Mouse (Mus musculus) heart, adult 2 months (tissue): ENCODE measurements at regions not wholly inside any gene's neighbourhood (a gene's known extent, or its start where the extent isn't known, plus 50 kb on each side); places are given as distances from the start of the nearest gene placed in this dataset.

Source experiments
- DNase-seq, 2 experiments: peaks; one replicate each; pipeline ENCODE4 v3.0.0; 2021
- H3K27ac ChIP-seq: fragments of 200-600 bp; 2 replicates; pipeline ENCODE4 v1.8.1; 2022
- H3K27me3 ChIP-seq: fragments of 200-500 bp; 2 replicates; pipeline ENCODE4 v1.6.1; 2012; ENCODE audit warnings: mild to moderate bottlenecking, low read length, inconsistent platforms, mixed read lengths; ENCODE audit not compliant: control insufficient read depth, insufficient read depth
- H3K36me3 ChIP-seq: fragments of 200-500 bp; 2 replicates; pipeline ENCODE4 v1.6.1; 2012; ENCODE audit warnings: low read length, inconsistent platforms; ENCODE audit not compliant: control insufficient read depth, insufficient read depth
- H3K4me1 ChIP-seq: fragments of 200-500 bp; 2 replicates; pipeline ENCODE4 v1.6.1; 2011; ENCODE audit warnings: low read length; ENCODE audit not compliant: control insufficient read depth, insufficient read depth
- H3K4me3 ChIP-seq: fragments of 200-600 bp; 2 replicates; pipeline ENCODE4 v1.8.1; 2022
- H3K79me2 ChIP-seq: fragments of 200-500 bp; replicated peaks from 2 replicates; pipeline ENCODE4 v1.6.1; 2012; ENCODE audit warnings: mild to moderate bottlenecking, inconsistent platforms, low read length, moderate library complexity, mixed read lengths; ENCODE audit not compliant: control insufficient read depth, insufficient read depth
- H3K9ac ChIP-seq: fragments of 200-500 bp; 2 replicates; pipeline ENCODE4 v1.6.1; 2012; ENCODE audit warnings: low read depth, mild to moderate bottlenecking, control low read depth, inconsistent platforms, low read length, mixed read lengths
- CTCF ChIP-seq: fragments of 200-600 bp; IDR thresholded peaks from 2 replicates; pipeline ENCODE4 v1.8.1; 2022; ENCODE audit warnings: antibody characterized with exemption, mild to moderate bottlenecking, moderate library complexity
- EP300 ChIP-seq: fragments of 200-500 bp; IDR thresholded peaks from 2 replicates; pipeline ENCODE4 v1.6.1; 2011; ENCODE audit warnings: low read depth, low read length, control low read depth; ENCODE audit not compliant: insufficient read depth
- POLR2A ChIP-seq: fragments of 200-500 bp; IDR thresholded peaks from 2 replicates; pipeline ENCODE4 v1.6.1; 2011; ENCODE audit warnings: mild to moderate bottlenecking, low read depth, low read length, control low read depth; ENCODE audit not compliant: insufficient read depth
- WGBS: fragments of 180-500 bp; shearing (Covaris S2); methylation state at CpG from one replicate; pipeline ENCODE4 v1.1.7; 2018; 5-methylcytosine and 5-hydroxymethylcytosine counted together
- intact Hi-C: fragments of 180-260 bp; cut with DNase I; formaldehyde crosslinking; loops from one replicate; pipeline ENCODE4 v1.15.1; 2025

GRCm38 (mm10) chr1:18849038-18849437 lies 253.8 kb upstream of the Tfap2d start:
- Histone ChIP-seq H3K4me3 (no peak overlapping the region), H3K36me3 (no peaks in the 10 kb centered on the region), H3K27ac (no peak overlapping the region), H3K4me1 (no peaks in the 10 kb centered on the region), H3K27me3 (no peaks in the 10 kb centered on the region), H3K79me2 (no peaks in the 10 kb centered on the region), H3K9ac (no peak overlapping the region)
- no peak for TF ChIP-seq POLR2A
- TF ChIP-seq EP300: no peak
- no peak for TF ChIP-seq CTCF
- no peak for DNase-seq
- intact Hi-C loops: no loop called here
- WGBS: 82% methylated on average over 2 of the region's 2 CpGs

- Histone ChIP-seq H3K79me2 (no peaks in the 10 kb centered on the region), H3K4me3 (no peak overlapping the region), H3K9ac (no peak overlapping the region), H3K27ac (no peak overlapping the region), H3K36me3 (no peaks in the 10 kb centered on the region), H3K4me1 (no peaks in the 10 kb centered on the region), H3K27me3 (no peaks in the 10 kb centered on the region)
- intact Hi-C loops: no loop called here
- no peak for DNase-seq
- no peak for TF ChIP-seq POLR2A
- WGBS: 77% methylated on average over 3 of the region's 3 CpGs
Observed at GRCm38 (mm10) chr1:18857457-18857856, 245.4 kb upstream of the Tfap2d start.

- no peak overlapping the region for H3K27ac ChIP-seq
- WGBS: 72% methylated on average over 1 of the region's 1 CpGs
Observed at GRCm38 (mm10) chr1:18903266-18903665, 199.6 kb upstream of the Tfap2d start.

GRCm38 (mm10) chr1:18903696-18904095 lies 199.1 kb upstream of the Tfap2d start:
- intact Hi-C loops: no loop called here

More at GRCm38 (mm10) chr1:18903266-18903665, 199.6 kb upstream of the Tfap2d start:
- Histone ChIP-seq H3K27me3 (no peaks in the 10 kb centered on the region), H3K36me3 (no peaks in the 10 kb centered on the region), H3K9ac (no peak overlapping the region), H3K4me3 (no peak overlapping the region), H3K79me2 (no peaks in the 10 kb centered on the region), H3K4me1 (no peaks in the 10 kb centered on the region)
- TF ChIP-seq CTCF: no peak
- TF ChIP-seq EP300: no peak
- no peak for TF ChIP-seq POLR2A
- DNase-seq: no peak
- intact Hi-C loops: no loop called here

GRCm38 (mm10) chr1:18911578-18911977 lies 191.2 kb upstream of the Tfap2d start:
- Histone ChIP-seq H3K36me3 (no peaks in the 10 kb centered on the region), H3K4me3 (no peak overlapping the region), H3K79me2 (no peaks in the 10 kb centered on the region), H3K9ac (no peak overlapping the region), H3K4me1 (no peaks in the 10 kb centered on the region), H3K27ac (no peak overlapping the region), H3K27me3 (no peaks in the 10 kb centered on the region)
- no peak for TF ChIP-seq CTCF
- TF ChIP-seq POLR2A: no peak
- no peak for TF ChIP-seq EP300
- 75% methylated on average over 4 of the region's 4 CpGs for WGBS
- DNase-seq: no peak
- intact Hi-C loops: no loop called here

More at GRCm38 (mm10) chr1:18903696-18904095, 199.1 kb upstream of the Tfap2d start:
- 48% methylated on average over 4 of the region's 4 CpGs for WGBS
- H3K27me3 ChIP-seq: no peaks in the 10 kb centered on the region
- H3K36me3 ChIP-seq: no peaks in the 10 kb centered on the region
- TF ChIP-seq POLR2A (no peak), CTCF (no peak), EP300 (no peak)
- no peak overlapping the region for H3K4me3 ChIP-seq
- no peak for DNase-seq
- no peaks in the 10 kb centered on the region for H3K79me2 ChIP-seq
- no peak overlapping the region for H3K27ac ChIP-seq
- H3K9ac ChIP-seq: no peak overlapping the region
- no peaks in the 10 kb centered on the region for H3K4me1 ChIP-seq

- Histone ChIP-seq H3K9ac (no peak overlapping the region), H3K27ac (no peak overlapping the region), H3K4me1 (no peaks in the 10 kb centered on the region), H3K27me3 (no peaks in the 10 kb centered on the region), H3K36me3 (no peaks in the 10 kb centered on the region), H3K79me2 (no peaks in the 10 kb centered on the region), H3K4me3 (no peak overlapping the region)
- WGBS: 88% methylated on average over 1 of the region's 1 CpGs
- intact Hi-C loops: no loop called here
- DNase-seq: no peak
- no peak for TF ChIP-seq CTCF
Observed at GRCm38 (mm10) chr1:18956276-18956675, 146.5 kb upstream of the Tfap2d start.

GRCm38 (mm10) chr1:18956975-18957374 lies 145.8 kb upstream of the Tfap2d start:
- no peak for DNase-seq
- intact Hi-C loops: no loop called here
- H3K79me2 ChIP-seq: no peaks in the 10 kb centered on the region
- H3K4me1 ChIP-seq: no peaks in the 10 kb centered on the region
- H3K4me3 ChIP-seq: no peak overlapping the region
- no peaks in the 10 kb centered on the region for H3K36me3 ChIP-seq
- H3K9ac ChIP-seq: no peak overlapping the region
- no peak overlapping the region for H3K27ac ChIP-seq
- TF ChIP-seq POLR2A (no peak), EP300 (no peak), CTCF (no peak)
- H3K27me3 ChIP-seq: no peaks in the 10 kb centered on the region
- WGBS: 33% methylated on average over 6 of the region's 6 CpGs
